Mouse (Mus musculus): ENCODE measurements around the gene Fam149b.

GRCm38 (mm10) chr14:20379087-20379640 is 31.2 kb downstream of the Fam149b start:
- no peak for TF ChIP-seq POLR2A (IDR thresholded peaks at IDR 0.05; ENCODE audit: insufficient read length, low read depth)
- TF ChIP-seq MYOG (IDR thresholded peaks at IDR 0.05; ENCODE audit: control insufficient read depth in 1 of 3, insufficient read depth in 1 of 3, insufficient read length in 2 of 3, low read depth in 2 of 3) = no peak
- TF ChIP-seq TCF12 (IDR thresholded peaks at IDR 0.05; ENCODE audit: insufficient read depth, poor library complexity, severe bottlenecking) = no peak
- no peak for TF ChIP-seq POLR2AphosphoS2 (IDR thresholded peaks at IDR 0.05; ENCODE audit: insufficient read length, low read depth)
- TF ChIP-seq USF1 (IDR thresholded peaks at IDR 0.05; ENCODE audit: low read depth) = no peak
